Mouse (Mus musculus) right cerebral cortex, postnatal 25 days (tissue): ENCODE data around the gene Gm49486.

Experiments
- DNase-seq: peaks from one replicate; pipeline ENCODE4 v3.0.0; 2022

The Gm49486 gene

GRCm38 (mm10) chr15:79273020-79273419 lies 43.8 kb downstream of the Gm49486 start:
- no peak for DNase-seq

GRCm38 (mm10) chr15:79277728-79278127 lies 48.5 kb downstream of the Gm49486 start:
- DNase-seq = no peak

GRCm38 (mm10) chr15:79280209-79280608 lies 51.0 kb downstream of the Gm49486 start:
- no peak for DNase-seq

- DNase-seq = no peak
Observed at GRCm38 (mm10) chr15:79280850-79281249, 51.7 kb downstream of the Gm49486 start.

- no peak for DNase-seq
Observed at GRCm38 (mm10) chr15:79281389-79281788, 52.2 kb downstream of the Gm49486 start.

GRCm38 (mm10) chr15:79282434-79282833 lies 53.2 kb downstream of the Gm49486 start:
- no peak for DNase-seq

- no peak for DNase-seq
Observed at GRCm38 (mm10) chr15:79283371-79283770, 54.2 kb downstream of the Gm49486 start.

- DNase-seq = no peak
Observed at GRCm38 (mm10) chr15:79285399-79285798, 56.2 kb downstream of the Gm49486 start, which contains the start of gene Baiap2l2. Gene Baiap2l2 (minus strand): TSS chr15:79285537.

- no peak for DNase-seq
Observed at GRCm38 (mm10) chr15:79286141-79286540, 57.0 kb downstream of the Gm49486 start.

- DNase-seq = no peak
Observed at GRCm38 (mm10) chr15:79287091-79287490, 57.9 kb downstream of the Gm49486 start.

- DNase-seq = no peak
Observed at GRCm38 (mm10) chr15:79288387-79288786, 59.2 kb downstream of the Gm49486 start.

- no peak for DNase-seq
Observed at GRCm38 (mm10) chr15:79289441-79289840, 60.2 kb downstream of the Gm49486 start.

GRCm38 (mm10) chr15:79290340-79290739 lies 61.1 kb downstream of the Gm49486 start:
- no peak for DNase-seq

- no peak for DNase-seq
Observed at GRCm38 (mm10) chr15:79292779-79293178, 63.6 kb downstream of the Gm49486 start.

GRCm38 (mm10) chr15:79298553-79298952 lies 69.4 kb downstream of the Gm49486 start:
- no peak for DNase-seq

GRCm38 (mm10) chr15:79299563-79300155 lies 70.5 kb downstream of the Gm49486 start:
- no peak for DNase-seq

- no peak for DNase-seq
Observed at GRCm38 (mm10) chr15:79303725-79304124, 74.5 kb downstream of the Gm49486 start.

GRCm38 (mm10) chr15:79304832-79305231 lies 75.6 kb downstream of the Gm49486 start:
- DNase-seq = no peak

- no peak for DNase-seq
Observed at GRCm38 (mm10) chr15:79306043-79306637, 76.9 kb downstream of the Gm49486 start.
